Mouse (Mus musculus): Measurements from ENCODE around the gene Zdhhc17. TPM values are rescaled to one million over a fixed set of nuclear protein-coding genes. Genes with fewer than 3 reads are reported as not detected.

Zdhhc17 gene
- polyA plus RNA-seq, 1 experiment from 2014 or later = 29.8 TPM

- no peaks in the 10 kb centered on the region for H3K4me1 ChIP-seq
- H3K27me3 ChIP-seq = no peaks in the 10 kb centered on the region
- no peak for ATAC-seq (ENCODE audit: insufficient number of reproducible peaks, insufficient read depth, low FRiP score, low TSS enrichment, low read depth)
- WGBS = 6% methylated on average over 1 of the region's 1 CpGs
- no peak overlapping the region for H3K4me2 ChIP-seq
- H3K9me3 ChIP-seq = no peaks in the 10 kb centered on the region
- H3K27ac ChIP-seq = no peak overlapping the region
- peaks cover 36% of the 10 kb centered on the region for H3K36me3 ChIP-seq
- H3K4me3 ChIP-seq = no peak overlapping the region
- H3K9ac ChIP-seq = no peak overlapping the region
These were observed 33.9 kb downstream of the Zdhhc17 start for GRCm38 (mm10) chr10:110976046-110976445.

GRCm38 (mm10) chr10:110974885-110975284 lies 35.1 kb downstream of the Zdhhc17 start:
- peaks cover 34% of the 10 kb centered on the region for H3K36me3 ChIP-seq
- no peak overlapping the region for H3K27ac ChIP-seq
- no peak overlapping the region for H3K4me2 ChIP-seq
- 82% methylated on average over 1 of the region's 1 CpGs for WGBS
- no peak for ATAC-seq (ENCODE audit: insufficient number of reproducible peaks, insufficient read depth, low FRiP score, low TSS enrichment, low read depth)
- H3K4me3 ChIP-seq = no peak overlapping the region
- no peaks in the 10 kb centered on the region for H3K4me1 ChIP-seq
- H3K9ac ChIP-seq = no peak overlapping the region
- no peaks in the 10 kb centered on the region for H3K27me3 ChIP-seq
- no peaks in the 10 kb centered on the region for H3K9me3 ChIP-seq

GRCm38 (mm10) chr10:110974463-110974862 lies 35.5 kb downstream of the Zdhhc17 start:
- Histone ChIP-seq H3K9ac (no peak overlapping the region), H3K4me1 (peaks cover 3% of the 10 kb centered on the region; the same call in 1 of the 2 replicates), H3K4me3 (no peak overlapping the region), H3K36me3 (peaks cover 33% of the 10 kb centered on the region), H3K9me3 (no peaks in the 10 kb centered on the region), H3K27ac (no peak overlapping the region), H3K4me2 (no peak overlapping the region), H3K27me3 (no peaks in the 10 kb centered on the region)
- no peak for ATAC-seq (ENCODE audit: insufficient number of reproducible peaks, insufficient read depth, low FRiP score, low TSS enrichment, low read depth)
- WGBS = 58% methylated on average over 3 of the region's 3 CpGs

- H3K4me3 ChIP-seq = no peak overlapping the region
- H3K27ac ChIP-seq = no peak overlapping the region
- no peaks in the 10 kb centered on the region for H3K9me3 ChIP-seq
- WGBS = 80% methylated on average over 9 of the region's 9 CpGs
- no peak overlapping the region for H3K9ac ChIP-seq
- peaks cover 28% of the 10 kb centered on the region for H3K36me3 ChIP-seq
- no peak overlapping the region for H3K4me2 ChIP-seq
- no peak for ATAC-seq (ENCODE audit: insufficient number of reproducible peaks, insufficient read depth, low FRiP score, low TSS enrichment, low read depth)
- no peaks in the 10 kb centered on the region for H3K27me3 ChIP-seq
- peaks cover 4% of the 10 kb centered on the region; the same call in 1 of the 2 replicates for H3K4me1 ChIP-seq
These were observed 37.9 kb downstream of the Zdhhc17 start for GRCm38 (mm10) chr10:110971998-110972397.

- Histone ChIP-seq H3K36me3 (peaks cover 31% of the 10 kb centered on the region), H3K4me2 (no peak overlapping the region), H3K4me1 (peaks cover 4% of the 10 kb centered on the region; the same call in 1 of the 2 replicates), H3K9ac (no peak overlapping the region), H3K9me3 (no peaks in the 10 kb centered on the region), H3K27ac (no peak overlapping the region), H3K27me3 (no peaks in the 10 kb centered on the region), H3K4me3 (no peak overlapping the region)
- ATAC-seq (ENCODE audit: insufficient number of reproducible peaks, insufficient read depth, low FRiP score, low TSS enrichment, low read depth) = no peak
- WGBS = 76% methylated on average over 6 of the region's 6 CpGs
These were observed 38.5 kb downstream of the Zdhhc17 start for GRCm38 (mm10) chr10:110971483-110971882.

GRCm38 (mm10) chr10:110971044-110971443 lies 38.9 kb downstream of the Zdhhc17 start:
- Histone ChIP-seq H3K36me3 (peaks cover 31% of the 10 kb centered on the region), H3K9ac (no peak overlapping the region), H3K4me3 (no peak overlapping the region), H3K4me1 (peaks cover 4% of the 10 kb centered on the region; the same call in 1 of the 2 replicates), H3K9me3 (no peaks in the 10 kb centered on the region), H3K27ac (no peak overlapping the region), H3K27me3 (no peaks in the 10 kb centered on the region), H3K4me2 (no peak overlapping the region)
- WGBS = 95% methylated on average over 3 of the region's 3 CpGs
- ATAC-seq (ENCODE audit: insufficient number of reproducible peaks, insufficient read depth, low FRiP score, low TSS enrichment, low read depth) = no peak

GRCm38 (mm10) chr10:110962172-110962571 lies 47.8 kb downstream of the Zdhhc17 start:
- no peak overlapping the region for H3K4me2 ChIP-seq
- ATAC-seq (ENCODE audit: insufficient number of reproducible peaks, insufficient read depth, low FRiP score, low TSS enrichment, low read depth) = no peak
- H3K4me3 ChIP-seq = no peak overlapping the region
- H3K9ac ChIP-seq = no peak overlapping the region
- H3K27ac ChIP-seq = no peak overlapping the region
- H3K36me3 ChIP-seq = peaks cover 31% of the 10 kb centered on the region
- H3K27me3 ChIP-seq = no peaks in the 10 kb centered on the region
- no peaks in the 10 kb centered on the region for H3K4me1 ChIP-seq
- 40% methylated on average over 1 of the region's 1 CpGs for WGBS
- H3K9me3 ChIP-seq = no peaks in the 10 kb centered on the region

- Histone ChIP-seq H3K27ac (no peak overlapping the region), H3K36me3 (peaks cover 33% of the 10 kb centered on the region), H3K9me3 (no peaks in the 10 kb centered on the region), H3K9ac (no peak overlapping the region), H3K4me1 (no peaks in the 10 kb centered on the region), H3K27me3 (no peaks in the 10 kb centered on the region), H3K4me2 (no peak overlapping the region), H3K4me3 (no peak overlapping the region)
- no peak for ATAC-seq (ENCODE audit: insufficient number of reproducible peaks, insufficient read depth, low FRiP score, low TSS enrichment, low read depth)
- 92% methylated on average over 6 of the region's 6 CpGs for WGBS
These were observed 49.1 kb downstream of the Zdhhc17 start for GRCm38 (mm10) chr10:110960841-110961240.

- no peak for ATAC-seq (ENCODE audit: insufficient number of reproducible peaks, insufficient read depth, low FRiP score, low TSS enrichment, low read depth)
- Histone ChIP-seq H3K4me1 (no peaks in the 10 kb centered on the region), H3K4me2 (no peak overlapping the region), H3K27ac (no peak overlapping the region), H3K9ac (no peak overlapping the region), H3K9me3 (no peaks in the 10 kb centered on the region), H3K27me3 (no peaks in the 10 kb centered on the region), H3K36me3 (peaks cover 40% of the 10 kb centered on the region), H3K4me3 (no peak overlapping the region)
- 91% methylated on average over 8 of the region's 8 CpGs for WGBS
These were observed 50.2 kb downstream of the Zdhhc17 start for GRCm38 (mm10) chr10:110959781-110960180.

GRCm38 (mm10) chr10:110958879-110959278 lies 51.1 kb downstream of the Zdhhc17 start:
- H3K4me2 ChIP-seq = no peak overlapping the region
- no peak overlapping the region for H3K27ac ChIP-seq
- no peaks in the 10 kb centered on the region for H3K9me3 ChIP-seq
- H3K4me3 ChIP-seq = no peak overlapping the region
- H3K9ac ChIP-seq = no peak overlapping the region
- H3K4me1 ChIP-seq = no peaks in the 10 kb centered on the region
- H3K27me3 ChIP-seq = no peaks in the 10 kb centered on the region
- no peak for ATAC-seq (ENCODE audit: insufficient number of reproducible peaks, insufficient read depth, low FRiP score, low TSS enrichment, low read depth)
- H3K36me3 ChIP-seq = peaks cover 41% of the 10 kb centered on the region
- WGBS = 90% methylated on average over 6 of the region's 6 CpGs

GRCm38 (mm10) chr10:110952937-110953451 lies 56.9 kb downstream of the Zdhhc17 start:
- WGBS = 77% methylated on average over 9 of the region's 9 CpGs
- no peaks in the 10 kb centered on the region for H3K9me3 ChIP-seq
- H3K9ac ChIP-seq = no peak overlapping the region
- no peak overlapping the region for H3K4me2 ChIP-seq
- H3K27me3 ChIP-seq = no peaks in the 10 kb centered on the region
- no peak overlapping the region for H3K27ac ChIP-seq
- H3K4me1 ChIP-seq = no peaks in the 10 kb centered on the region
- H3K4me3 ChIP-seq = no peak overlapping the region
- no peak for ATAC-seq (ENCODE audit: insufficient number of reproducible peaks, insufficient read depth, low FRiP score, low TSS enrichment, low read depth)
- peaks cover 48% of the 10 kb centered on the region for H3K36me3 ChIP-seq

- WGBS = 83% methylated on average over 8 of the region's 8 CpGs
These were observed 57.7 kb downstream of the Zdhhc17 start for GRCm38 (mm10) chr10:110952271-110952670.

More at GRCm38 (mm10) chr10:110952271-110952670, 57.7 kb downstream of the Zdhhc17 start:
- Histone ChIP-seq H3K27me3 (no peaks in the 10 kb centered on the region), H3K4me3 (no peak overlapping the region), H3K9ac (no peak overlapping the region), H3K4me1 (no peaks in the 10 kb centered on the region), H3K9me3 (no peaks in the 10 kb centered on the region), H3K27ac (no peak overlapping the region), H3K36me3 (peaks cover 48% of the 10 kb centered on the region), H3K4me2 (no peak overlapping the region)
- ATAC-seq (ENCODE audit: insufficient number of reproducible peaks, insufficient read depth, low FRiP score, low TSS enrichment, low read depth) = no peak
